Mouse (Mus musculus): ENCODE data around the gene Etaa1.

DNA sequence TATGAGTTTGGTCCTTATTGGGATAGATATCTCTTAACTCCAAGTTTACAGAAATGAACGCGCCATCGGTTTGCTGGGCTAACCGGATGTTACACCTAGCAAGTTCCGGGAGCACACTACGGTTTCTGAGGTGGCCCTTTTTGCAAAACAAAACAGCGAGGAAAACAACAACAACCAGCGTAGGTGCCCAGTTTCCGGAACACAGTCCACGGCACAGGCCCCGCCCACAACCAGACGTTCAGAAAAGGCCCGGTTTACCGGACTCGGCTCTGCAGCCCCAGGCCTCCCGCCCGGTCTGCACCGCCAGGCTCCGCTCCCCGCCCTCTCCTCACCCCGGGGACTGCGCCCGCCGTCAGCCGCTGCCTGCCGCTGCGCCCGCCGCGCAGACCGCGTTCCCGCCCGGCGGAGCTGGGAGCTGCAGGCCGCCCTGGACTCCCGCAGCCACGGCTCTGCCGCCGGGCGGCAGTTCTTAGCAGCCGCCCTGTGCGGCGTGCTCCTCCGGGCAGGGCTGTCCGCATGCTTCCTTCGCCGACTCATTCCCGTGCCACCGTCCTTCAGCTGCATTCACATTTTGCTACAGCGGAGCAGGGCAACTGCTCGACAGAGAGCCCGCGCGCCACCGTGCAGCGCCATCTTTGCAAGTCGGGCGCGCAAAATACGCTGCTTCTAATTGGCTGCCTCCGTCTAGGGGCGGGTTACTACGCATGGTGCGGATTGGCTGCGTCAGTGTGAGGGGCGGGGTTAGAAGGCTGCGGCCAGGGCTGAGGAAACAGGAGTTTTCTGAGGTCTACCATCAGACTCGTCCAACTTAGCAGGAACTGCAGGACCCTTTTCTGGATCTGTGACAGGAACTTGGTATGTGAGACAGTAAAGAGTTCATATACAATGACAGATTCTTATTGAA is at the start of gene Etaa1:
- TF ChIP-seq CTCF (conservative IDR thresholded peaks at IDR 0.05; ENCODE audit: low read length) = no peak
- no peak for TF ChIP-seq POU5F1 (IDR thresholded peaks at IDR 0.05; ENCODE audit: borderline replicate concordance, low read length)
